Mouse (Mus musculus): Measurements from ENCODE around the gene Trappc2l. TPM values are rescaled to one million over a fixed set of nuclear protein-coding genes. Genes with fewer than 3 reads are reported as not detected.

Gene Trappc2l
- polyA plus RNA-seq, 1 experiment from 2014 or later = 49.6 TPM

DNA sequence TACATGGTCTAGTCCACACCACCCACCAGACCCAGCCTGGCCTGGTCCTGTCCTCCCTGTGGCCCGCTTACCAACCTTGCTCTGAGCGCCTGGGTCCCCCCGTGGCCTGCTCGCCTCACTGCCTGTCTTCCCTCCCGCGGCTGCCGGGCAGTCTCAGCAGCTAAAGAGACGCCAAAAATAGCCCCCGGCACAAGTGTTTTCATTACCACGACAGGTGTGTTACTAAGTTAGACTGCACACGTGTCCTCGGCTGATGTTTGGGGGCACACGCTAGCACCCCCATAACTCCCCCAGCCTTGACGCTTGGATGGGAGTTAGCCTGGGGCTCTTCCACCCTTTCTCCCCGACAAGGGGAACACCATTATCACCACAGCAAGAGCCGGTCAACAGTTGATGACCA, 34.9 kb downstream of the Trappc2l start:
- Histone ChIP-seq H3K4me1 (peaks cover 38% of the 10 kb centered on the region), H3K9me3 (no peaks in the 10 kb centered on the region), H3K27me3 (no peaks in the 10 kb centered on the region), H3K36me3 (no peaks in the 10 kb centered on the region), H3K4me3 (no peak overlapping the region), H3K4me2 (replicated peaks) (no peak overlapping the region), H3K9ac (no peak overlapping the region), H3K27ac (no peak overlapping the region)
- WGBS = 89% methylated on average over 16 of the region's 16 CpGs
- no peak for ATAC-seq (ENCODE audit: low FRiP score, low read depth)

DNA sequence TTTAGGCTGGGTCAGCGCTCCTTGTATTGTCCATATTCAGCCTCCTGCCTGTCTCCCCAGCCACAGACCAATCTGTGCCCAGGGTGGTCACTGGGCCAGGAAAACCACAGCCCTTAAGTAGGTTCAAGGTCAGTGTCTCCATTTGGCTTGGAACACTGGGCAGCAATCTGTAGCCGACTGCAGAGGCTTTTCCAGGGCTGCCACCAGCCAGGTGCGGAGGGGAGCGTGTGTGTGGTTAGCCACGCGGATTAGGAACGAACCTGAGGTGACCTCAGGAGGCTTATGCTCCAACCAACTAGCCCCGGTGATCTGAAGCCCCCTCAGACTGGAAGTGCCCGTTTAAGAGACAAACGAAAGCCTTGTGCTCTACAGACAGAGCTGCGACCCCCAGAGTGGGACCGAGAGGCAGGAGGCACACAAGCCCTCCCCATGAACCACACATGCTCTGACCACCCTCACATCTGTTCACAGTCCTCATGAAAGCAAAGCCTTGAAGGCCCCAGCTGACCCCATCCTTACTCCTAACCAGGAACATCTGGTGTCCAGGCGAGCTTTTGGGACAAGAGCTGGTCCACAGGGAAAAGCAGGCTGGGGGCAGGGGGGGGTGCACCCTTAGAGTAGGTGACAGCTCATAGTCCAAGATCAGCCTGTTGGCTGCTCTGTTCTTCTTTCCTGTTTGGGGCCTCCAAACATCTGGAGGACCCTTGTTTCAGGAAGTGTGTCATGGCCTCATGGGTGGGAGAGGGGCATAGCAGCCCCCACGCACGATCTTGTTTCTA, 36.9 kb downstream of the Trappc2l start:
- Histone ChIP-seq H3K4me2 (replicated peaks) (no peak overlapping the region), H3K27ac (no peak overlapping the region; the same call in 1 of the 2 replicates), H3K9ac (no peak overlapping the region), H3K36me3 (no peaks in the 10 kb centered on the region), H3K9me3 (no peaks in the 10 kb centered on the region), H3K4me1 (peaks cover 45% of the 10 kb centered on the region), H3K4me3 (no peak overlapping the region), H3K27me3 (0 out of 2 replicates have a peak, but pooled peaks cover 2% of the 10 kb centered on the region)
- WGBS = 32% methylated on average over 15 of the region's 15 CpGs
- ATAC-seq (ENCODE audit: low FRiP score, low read depth) = no peak

GRCm38 (mm10) chr8:122651326-122651921, 40.0 kb downstream of the Trappc2l start:
- no peak overlapping the region for H3K4me2 ChIP-seq (replicated peaks)
- H3K9me3 ChIP-seq = no peaks in the 10 kb centered on the region
- no peak overlapping the region for H3K4me3 ChIP-seq
- H3K27me3 ChIP-seq = 0 out of 2 replicates have a peak, but pooled peaks cover 2% of the 10 kb centered on the region
- no peak overlapping the region for H3K27ac ChIP-seq
- H3K36me3 ChIP-seq = no peaks in the 10 kb centered on the region
- peak; percentile 62 for ATAC-seq (ENCODE audit: low FRiP score, low read depth)
- H3K9ac ChIP-seq = no peak overlapping the region
- WGBS = 63% methylated on average over 16 of the region's 16 CpGs
- peaks cover 60% of the 10 kb centered on the region for H3K4me1 ChIP-seq

- no peak overlapping the region for H3K9ac ChIP-seq
- 0 out of 2 replicates have a peak, but pooled peaks cover 2% of the 10 kb centered on the region for H3K27me3 ChIP-seq
- no peak overlapping the region for H3K27ac ChIP-seq
- no peak overlapping the region for H3K4me3 ChIP-seq
- no peaks in the 10 kb centered on the region for H3K9me3 ChIP-seq
- no peak overlapping the region for H3K4me2 ChIP-seq (replicated peaks)
- H3K4me1 ChIP-seq = peaks cover 67% of the 10 kb centered on the region
- H3K36me3 ChIP-seq = no peaks in the 10 kb centered on the region
- no peak for ATAC-seq (ENCODE audit: low FRiP score, low read depth)
- 53% methylated on average over 6 of the region's 6 CpGs for WGBS
These were observed 41.2 kb downstream of the Trappc2l start for GRCm38 (mm10) chr8:122652643-122653042.

- H3K4me1 ChIP-seq = peaks cover 71% of the 10 kb centered on the region
- H3K9me3 ChIP-seq = no peaks in the 10 kb centered on the region
- no peaks in the 10 kb centered on the region for H3K36me3 ChIP-seq
- H3K27ac ChIP-seq = no peak overlapping the region
- 0 out of 2 replicates have a peak, but pooled peaks cover 2% of the 10 kb centered on the region for H3K27me3 ChIP-seq
- no peak overlapping the region for H3K4me2 ChIP-seq (replicated peaks)
- no peak overlapping the region for H3K4me3 ChIP-seq
- WGBS = 69% methylated on average over 7 of the region's 7 CpGs
- no peak overlapping the region for H3K9ac ChIP-seq
- no peak for ATAC-seq (ENCODE audit: low FRiP score, low read depth)
These were observed 43.3 kb downstream of the Trappc2l start for GRCm38 (mm10) chr8:122654768-122655167.

DNA sequence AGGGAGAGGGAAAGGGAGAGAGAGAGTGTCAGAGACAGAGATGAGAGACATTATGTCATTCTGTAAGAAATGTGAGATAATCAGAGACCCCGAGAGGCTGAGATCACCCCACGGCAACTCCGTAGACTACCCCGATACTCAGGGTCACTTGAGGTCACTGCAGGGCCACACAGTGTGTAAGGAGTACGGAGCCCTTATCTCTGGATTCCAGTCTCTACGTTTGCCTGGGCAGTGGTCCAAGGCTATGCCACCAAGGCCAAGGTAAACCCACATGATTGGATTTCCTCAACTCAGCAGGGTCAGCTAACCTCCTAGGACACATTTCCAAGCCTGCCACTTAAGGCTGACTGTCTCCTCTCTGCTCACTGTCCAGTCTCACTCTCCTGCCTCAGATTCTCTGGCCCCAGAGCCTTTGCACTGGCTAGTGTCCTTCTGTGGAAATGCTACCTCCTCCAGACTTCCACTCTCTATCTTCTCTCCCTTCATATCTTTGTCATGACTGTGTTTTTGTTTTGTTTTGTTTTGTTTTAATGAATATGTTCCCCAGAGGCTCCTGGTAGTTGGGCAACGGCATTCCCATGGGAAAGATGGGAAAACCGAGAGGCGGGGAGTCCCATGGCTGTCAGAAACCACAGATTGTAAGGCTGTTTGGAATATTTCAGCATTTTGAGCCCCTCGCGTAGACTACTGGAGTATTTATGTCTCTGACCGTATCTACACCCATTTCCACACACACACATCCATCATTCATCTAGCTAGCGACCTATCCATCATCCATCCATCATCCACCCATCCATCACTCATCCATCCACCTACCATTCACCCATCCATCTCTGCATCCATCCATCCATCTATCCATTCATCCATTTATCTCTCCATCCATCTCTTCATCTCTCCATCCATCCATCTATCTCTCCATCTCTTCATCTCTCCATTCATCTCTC, 44.9 kb downstream of the Trappc2l start:
- Histone ChIP-seq H3K9me3 (no peaks in the 10 kb centered on the region), H3K9ac (no peak overlapping the region), H3K36me3 (no peaks in the 10 kb centered on the region), H3K4me2 (replicated peaks) (no peak overlapping the region), H3K27ac (no peak overlapping the region), H3K4me1 (peaks cover 75% of the 10 kb centered on the region), H3K4me3 (no peak overlapping the region), H3K27me3 (0 out of 2 replicates have a peak, but pooled peaks cover 2% of the 10 kb centered on the region)
- 85% methylated on average over 13 of the region's 13 CpGs for WGBS
- no peak for ATAC-seq (ENCODE audit: low FRiP score, low read depth)

- no peak overlapping the region; the same call in 1 of the 2 replicates for H3K4me3 ChIP-seq
- H3K4me2 ChIP-seq (replicated peaks) = peak overlapping the region; percentile 50
- peak overlapping the region; percentile 86 for H3K27ac ChIP-seq
- no peaks in the 10 kb centered on the region for H3K36me3 ChIP-seq
- 17% methylated on average over 10 of the region's 10 CpGs for WGBS
- ATAC-seq (ENCODE audit: low FRiP score, low read depth) = peak; percentile 65
- H3K9me3 ChIP-seq = no peaks in the 10 kb centered on the region
- no peak overlapping the region for H3K9ac ChIP-seq
- H3K27me3 ChIP-seq = no peaks in the 10 kb centered on the region
- peaks cover 77% of the 10 kb centered on the region for H3K4me1 ChIP-seq
These were observed 46.8 kb downstream of the Trappc2l start for GRCm38 (mm10) chr8:122658149-122658806.

GRCm38 (mm10) chr8:122658807-122659160, 47.3 kb downstream of the Trappc2l start:
- WGBS = 13% methylated on average over 9 of the region's 9 CpGs
- Histone ChIP-seq H3K9me3 (no peaks in the 10 kb centered on the region), H3K4me1 (peaks cover 77% of the 10 kb centered on the region), H3K4me2 (replicated peaks) (peak overlapping the region; percentile 50), H3K4me3 (peak overlapping the region; percentile 12), H3K9ac (no peak overlapping the region), H3K27me3 (no peaks in the 10 kb centered on the region), H3K36me3 (no peaks in the 10 kb centered on the region), H3K27ac (peak overlapping the region; percentile 86)
- ATAC-seq (ENCODE audit: low FRiP score, low read depth) = 0 out of 2 replicates have a peak, but pooled peaks have one; percentile 12

GRCm38 (mm10) chr8:122660022-122660421, 48.6 kb downstream of the Trappc2l start:
- H3K9me3 ChIP-seq = no peaks in the 10 kb centered on the region
- WGBS = 79% methylated on average over 2 of the region's 2 CpGs
- no peaks in the 10 kb centered on the region for H3K27me3 ChIP-seq
- H3K27ac ChIP-seq = no peak overlapping the region
- H3K4me2 ChIP-seq (replicated peaks) = no peak overlapping the region
- no peak for ATAC-seq (ENCODE audit: low FRiP score, low read depth)
- no peak overlapping the region for H3K9ac ChIP-seq
- H3K36me3 ChIP-seq = no peaks in the 10 kb centered on the region
- H3K4me1 ChIP-seq = peaks cover 85% of the 10 kb centered on the region
- H3K4me3 ChIP-seq = no peak overlapping the region

- Histone ChIP-seq H3K9ac (no peak overlapping the region), H3K4me1 (peaks cover 90% of the 10 kb centered on the region), H3K4me3 (no peak overlapping the region), H3K27ac (peak overlapping the region; percentile 82), H3K9me3 (no peaks in the 10 kb centered on the region), H3K4me2 (replicated peaks) (peak overlapping the region; percentile 44), H3K36me3 (no peaks in the 10 kb centered on the region), H3K27me3 (no peaks in the 10 kb centered on the region)
- WGBS = 4% methylated on average over 7 of the region's 7 CpGs
- ATAC-seq (ENCODE audit: low FRiP score, low read depth) = peak; percentile 76
These were observed 49.7 kb downstream of the Trappc2l start for GRCm38 (mm10) chr8:122661138-122661537.

DNA sequence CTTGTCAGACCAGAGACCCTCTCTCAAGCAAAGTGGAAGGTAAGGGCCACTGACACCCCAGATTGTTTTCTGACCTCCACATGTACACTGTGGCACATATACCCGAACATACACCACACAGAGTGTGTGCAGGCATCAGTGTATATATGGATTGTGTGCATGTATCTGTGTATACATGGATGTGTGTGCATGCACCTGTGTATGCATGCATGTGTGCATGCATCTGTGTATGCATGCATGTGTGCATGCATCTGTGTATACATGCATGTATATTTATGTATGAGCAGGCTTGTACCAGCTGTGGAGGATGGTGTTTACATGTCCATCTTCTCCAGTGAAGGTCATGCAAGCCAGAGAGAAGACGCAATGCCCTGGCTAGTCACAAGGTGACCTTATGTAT, 50.5 kb downstream of the Trappc2l start:
- no peak overlapping the region for H3K9ac ChIP-seq
- peak overlapping the region; percentile 82; the same call in 1 of the 2 replicates for H3K27ac ChIP-seq
- H3K4me1 ChIP-seq = peaks cover 98% of the 10 kb centered on the region
- no peaks in the 10 kb centered on the region for H3K36me3 ChIP-seq
- no peaks in the 10 kb centered on the region for H3K9me3 ChIP-seq
- 75% methylated on average over 2 of the region's 2 CpGs for WGBS
- H3K4me2 ChIP-seq (replicated peaks) = no peak overlapping the region
- ATAC-seq (ENCODE audit: low FRiP score, low read depth) = no peak
- no peak overlapping the region for H3K4me3 ChIP-seq
- H3K27me3 ChIP-seq = no peaks in the 10 kb centered on the region
